Mouse (Mus musculus): ENCODE measurements around the gene Litaf. TPM values are rescaled to one million over a fixed set of nuclear protein-coding genes. Genes with fewer than 3 reads are reported as not detected.

Gene Litaf
- polyA plus RNA-seq, 1 experiment = 103 TPM

DNA sequence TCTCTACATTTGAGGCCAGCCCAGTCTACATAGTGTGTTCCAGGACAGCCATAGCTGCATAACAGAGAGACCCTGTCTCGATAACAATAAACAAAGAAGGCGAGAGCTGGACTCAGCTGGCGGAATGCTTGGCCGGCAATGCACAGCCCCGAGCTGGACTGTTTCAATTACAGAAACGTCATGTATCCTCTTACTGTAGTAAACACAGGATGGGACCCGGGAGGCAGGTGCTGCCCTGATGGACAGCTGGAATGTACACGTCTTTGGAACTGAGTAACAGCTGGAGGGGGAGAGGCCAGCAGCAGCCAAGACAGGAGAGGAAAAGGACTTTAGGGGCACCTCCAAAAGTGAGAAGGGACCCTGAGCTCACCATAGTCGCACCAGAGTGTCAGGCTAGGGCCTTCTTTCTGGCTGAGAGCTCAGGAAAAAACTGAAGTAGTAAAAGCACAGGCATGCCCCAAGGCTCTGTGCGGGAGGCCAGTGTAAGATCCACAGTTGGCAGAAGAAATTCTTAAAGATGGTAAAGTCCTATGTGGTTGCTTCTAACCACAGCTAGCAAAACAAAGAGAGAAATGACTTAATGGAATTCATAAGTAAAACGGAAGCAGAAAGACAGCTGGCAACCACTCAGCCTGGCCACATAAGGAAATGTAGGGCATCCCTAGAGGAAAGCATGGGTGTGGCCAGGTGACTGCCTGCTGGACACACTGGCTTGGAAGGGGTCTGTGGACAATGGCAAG lies 86.7 kb downstream of the Litaf start:
- H3K79me2 ChIP-seq (ENCODE audit: control insufficient read depth, insufficient read depth) = peaks cover 84% of the 10 kb centered on the region
- no peak for TF ChIP-seq CEBPB (IDR thresholded peaks at IDR 0.05; ENCODE audit: insufficient read depth, poor library complexity, severe bottlenecking)
- no peak for TF ChIP-seq MAX (IDR thresholded peaks at IDR 0.05; ENCODE audit: low read depth)
- peak in 2 of 3 experiments; percentile 48 to 79 for TF ChIP-seq MYOG (IDR thresholded peaks at IDR 0.05; ENCODE audit: control insufficient read depth in 1 of 3, insufficient read depth in 1 of 3, insufficient read length in 2 of 3, low read depth in 2 of 3)
- TF ChIP-seq SRF (IDR thresholded peaks at IDR 0.05; ENCODE audit: control insufficient read depth, insufficient read length, low read depth) = peak; percentile 96
- peak; percentile 35 for TF ChIP-seq TCF12 (IDR thresholded peaks at IDR 0.05; ENCODE audit: insufficient read depth, poor library complexity, severe bottlenecking)
- no peak for TF ChIP-seq REST (IDR thresholded peaks at IDR 0.05; ENCODE audit: insufficient read depth, insufficient read length)
- peak; percentile 49 for TF ChIP-seq TCF3 (IDR thresholded peaks at IDR 0.05; ENCODE audit: insufficient read length, low read depth)
- TF ChIP-seq USF1 (IDR thresholded peaks at IDR 0.05; ENCODE audit: low read depth) = no peak
- peak in 2 of 3 experiments; percentile 85 to 89 for TF ChIP-seq MYOD1 (IDR thresholded peaks at IDR 0.05; ENCODE audit: control insufficient read depth in 1 of 3, insufficient read length in 2 of 3, low read depth in 2 of 3)
- H3K4me2 ChIP-seq (ENCODE audit: low read depth) = peak overlapping the region; percentile 81
- no peak overlapping the region for H3K4me3 ChIP-seq
- no peaks in the 10 kb centered on the region for H3K36me3 ChIP-seq (ENCODE audit: control insufficient read depth, insufficient read depth)
- H3K27me3 ChIP-seq (ENCODE audit: control insufficient read depth, insufficient read depth, insufficient read length) = no peaks in the 10 kb centered on the region
- no peak overlapping the region for H3ac ChIP-seq (ENCODE audit: control insufficient read depth, insufficient read length)

DNA sequence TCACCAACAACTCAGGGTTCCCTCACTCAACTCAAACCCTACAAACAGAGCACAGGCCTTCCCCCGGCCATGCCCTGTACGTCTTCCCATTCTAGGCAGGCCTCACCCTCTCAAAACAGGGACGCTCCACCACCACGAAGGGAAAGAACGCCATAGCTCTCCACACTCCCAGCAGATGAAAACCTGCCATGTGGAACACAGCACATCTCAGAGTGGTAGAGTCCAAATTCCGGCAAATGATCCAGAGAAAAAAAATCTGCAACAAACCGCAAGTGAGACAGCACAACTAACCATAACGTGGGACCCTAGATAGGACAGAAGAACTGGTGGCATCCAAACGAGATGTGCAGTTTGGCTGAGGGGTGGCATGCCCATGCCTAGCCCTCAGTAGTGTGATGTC lies 88.1 kb downstream of the Litaf start:
- H3K79me2 ChIP-seq (ENCODE audit: control insufficient read depth, insufficient read depth) = peaks cover 86% of the 10 kb centered on the region
- H3K27me3 ChIP-seq (ENCODE audit: control insufficient read depth, insufficient read depth, insufficient read length) = no peaks in the 10 kb centered on the region
- no peak for TF ChIP-seq E2F4 (IDR thresholded peaks at IDR 0.05; ENCODE audit: insufficient read depth)
- TF ChIP-seq POLR2A (IDR thresholded peaks at IDR 0.05; ENCODE audit: insufficient read length, low read depth) = no peak
- no peak for TF ChIP-seq SRF (IDR thresholded peaks at IDR 0.05; ENCODE audit: control insufficient read depth, insufficient read length, low read depth)
- TF ChIP-seq REST (IDR thresholded peaks at IDR 0.05; ENCODE audit: insufficient read depth, insufficient read length) = no peak
- no peak for TF ChIP-seq MYOD1 (IDR thresholded peaks at IDR 0.05; ENCODE audit: control insufficient read depth in 1 of 3, insufficient read length in 2 of 3, low read depth in 2 of 3)
- TF ChIP-seq MYOG (IDR thresholded peaks at IDR 0.05; ENCODE audit: control insufficient read depth in 1 of 3, insufficient read depth in 1 of 3, insufficient read length in 2 of 3, low read depth in 2 of 3) = no peak
- TF ChIP-seq USF1 (IDR thresholded peaks at IDR 0.05; ENCODE audit: low read depth) = no peak
- no peak for TF ChIP-seq TCF3 (IDR thresholded peaks at IDR 0.05; ENCODE audit: insufficient read length, low read depth)
- no peak for TF ChIP-seq MAX (IDR thresholded peaks at IDR 0.05; ENCODE audit: low read depth)
- TF ChIP-seq CEBPB (IDR thresholded peaks at IDR 0.05; ENCODE audit: insufficient read depth, poor library complexity, severe bottlenecking) = no peak
- TF ChIP-seq POLR2AphosphoS2 (IDR thresholded peaks at IDR 0.05; ENCODE audit: insufficient read length, low read depth) = no peak
- no peak for TF ChIP-seq TCF12 (IDR thresholded peaks at IDR 0.05; ENCODE audit: insufficient read depth, poor library complexity, severe bottlenecking)
- no peak overlapping the region for H3K4me3 ChIP-seq
- no peaks in the 10 kb centered on the region for H3K36me3 ChIP-seq (ENCODE audit: control insufficient read depth, insufficient read depth)
- H3K4me2 ChIP-seq (ENCODE audit: low read depth) = peak overlapping the region; percentile 81
- no peak overlapping the region for H3ac ChIP-seq (ENCODE audit: control insufficient read depth, insufficient read length)

DNA sequence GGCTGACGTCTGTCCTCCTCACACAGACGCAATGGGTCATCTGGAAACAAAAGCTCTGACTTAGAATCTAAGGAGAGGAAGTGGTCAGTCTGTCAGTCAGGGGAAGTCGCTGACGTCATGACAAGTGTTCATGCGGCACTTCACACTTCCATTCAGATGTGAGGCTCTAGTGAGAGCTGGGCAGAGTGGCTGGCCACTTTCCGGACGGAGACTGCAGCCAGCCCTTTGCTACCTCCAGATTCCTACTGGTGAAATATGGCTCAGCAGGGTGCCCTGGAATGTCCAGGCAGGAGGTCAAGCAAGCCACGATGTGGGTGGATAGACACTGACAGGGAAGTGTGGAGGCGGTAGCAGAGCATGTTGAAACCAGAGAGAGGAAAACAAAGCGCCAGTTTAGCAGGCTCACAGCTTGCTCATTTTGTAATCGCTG lies 89.7 kb downstream of the Litaf start:
- Histone ChIP-seq H3K4me3 (no peak overlapping the region), H3K27me3 (ENCODE audit: control insufficient read depth, insufficient read depth, insufficient read length) (no peaks in the 10 kb centered on the region), H3ac (ENCODE audit: control insufficient read depth, insufficient read length) (no peak overlapping the region), H3K4me2 (ENCODE audit: low read depth) (peak overlapping the region; percentile 81), H3K79me2 (ENCODE audit: control insufficient read depth, insufficient read depth) (peaks cover 91% of the 10 kb centered on the region), H3K36me3 (ENCODE audit: control insufficient read depth, insufficient read depth) (no peaks in the 10 kb centered on the region)
- peak in 1 of 3 experiments; percentile 39 for TF ChIP-seq MYOD1 (IDR thresholded peaks at IDR 0.05; ENCODE audit: control insufficient read depth in 1 of 3, insufficient read length in 2 of 3, low read depth in 2 of 3)
- peak; percentile 25 for TF ChIP-seq POLR2AphosphoS2 (IDR thresholded peaks at IDR 0.05; ENCODE audit: insufficient read length, low read depth)
- no peak for TF ChIP-seq USF1 (IDR thresholded peaks at IDR 0.05; ENCODE audit: low read depth)
- peak in 1 of 3 experiments; percentile 14 for TF ChIP-seq MYOG (IDR thresholded peaks at IDR 0.05; ENCODE audit: control insufficient read depth in 1 of 3, insufficient read depth in 1 of 3, insufficient read length in 2 of 3, low read depth in 2 of 3)
- peak; percentile 72; the same call in 1 of the 2 replicates for TF ChIP-seq CEBPB (IDR thresholded peaks at IDR 0.05; ENCODE audit: insufficient read depth, poor library complexity, severe bottlenecking)
- TF ChIP-seq TCF12 (IDR thresholded peaks at IDR 0.05; ENCODE audit: insufficient read depth, poor library complexity, severe bottlenecking) = no peak

DNA sequence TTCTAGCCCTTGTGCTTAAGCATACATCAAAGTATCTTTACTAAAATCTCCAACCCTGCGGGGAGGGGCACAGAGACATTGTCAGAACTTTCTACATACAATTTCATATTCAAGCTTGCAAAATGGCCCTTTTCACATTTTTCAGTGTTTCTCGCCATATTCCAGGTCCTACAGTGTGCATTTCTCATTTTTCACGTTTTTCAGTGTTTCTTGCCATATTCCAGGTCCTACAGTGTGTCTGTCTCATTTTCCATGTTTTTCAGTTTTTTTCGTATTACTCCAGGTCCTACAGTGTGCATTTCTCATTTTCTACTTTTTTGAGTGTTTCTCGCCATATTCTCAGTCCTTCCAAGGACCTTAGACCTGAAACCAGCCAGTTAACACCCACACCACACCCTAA lies 91.0 kb downstream of the Litaf start:
- Histone ChIP-seq H3K4me3 (no peak overlapping the region), H3K27me3 (ENCODE audit: control insufficient read depth, insufficient read depth, insufficient read length) (no peaks in the 10 kb centered on the region), H3K4me2 (ENCODE audit: low read depth) (no peak overlapping the region), H3K36me3 (ENCODE audit: control insufficient read depth, insufficient read depth) (peaks cover 6% of the 10 kb centered on the region), H3ac (ENCODE audit: control insufficient read depth, insufficient read length) (no peak overlapping the region), H3K79me2 (ENCODE audit: control insufficient read depth, insufficient read depth) (peaks cover 91% of the 10 kb centered on the region)
- TF ChIP-seq MYOG (IDR thresholded peaks at IDR 0.05; ENCODE audit: control insufficient read depth in 1 of 3, insufficient read depth in 1 of 3, insufficient read length in 2 of 3, low read depth in 2 of 3) (no peak), TCF12 (IDR thresholded peaks at IDR 0.05; ENCODE audit: insufficient read depth, poor library complexity, severe bottlenecking) (no peak), MAX (IDR thresholded peaks at IDR 0.05; ENCODE audit: low read depth) (no peak), REST (IDR thresholded peaks at IDR 0.05; ENCODE audit: insufficient read depth, insufficient read length) (no peak), TCF3 (IDR thresholded peaks at IDR 0.05; ENCODE audit: insufficient read length, low read depth) (no peak), MYOD1 (IDR thresholded peaks at IDR 0.05; ENCODE audit: control insufficient read depth in 1 of 3, insufficient read length in 2 of 3, low read depth in 2 of 3) (no peak), USF1 (IDR thresholded peaks at IDR 0.05; ENCODE audit: low read depth) (no peak)
